Mouse (Mus musculus) ovary, adult 2 months (tissue): Measurements from ENCODE around the gene Scnn1a. TPM values are rescaled to one million over a fixed set of nuclear protein-coding genes. Genes with fewer than 3 reads are reported as not detected.

Experiments
- polyA plus RNA-seq: library from polyadenylated mRNA; depleted of rRNA; stranded (reverse); fragments of >200 nt; gene quantifications from 2 replicates; pipeline ENCODE4 v1.2.3, GENCODE M21; 2012; rRNA removed

Gene Scnn1a
- polyA plus RNA-seq = 3.1 and 4.0 TPM in 2 replicates

DNA sequence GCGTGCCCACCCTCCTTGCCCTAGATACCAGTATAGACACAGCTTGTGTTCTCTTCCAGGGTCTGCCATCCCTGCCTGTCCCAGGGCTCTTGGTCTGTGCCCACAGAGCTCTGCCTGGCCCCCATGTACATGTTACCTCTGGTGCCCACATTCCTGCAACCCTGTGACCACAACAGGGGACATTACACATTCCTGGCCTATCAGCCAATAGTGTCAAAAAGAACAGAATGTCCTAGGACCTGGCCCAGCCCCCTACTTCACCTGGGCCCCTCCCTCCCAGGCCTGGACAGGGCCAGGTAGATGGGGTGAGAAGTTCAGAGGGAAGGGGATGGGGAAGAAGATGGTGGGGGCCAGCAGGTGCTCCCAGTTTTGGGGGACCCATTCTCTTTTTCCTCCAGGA is at the start of gene Scnn1a:
Gene Scnn1a, plus strand, starts transcription at position 337 of the 400 bp plus-strand sequence.

GRCm38 (mm10) chr6:125285890-125286289 is 34.6 kb upstream of the Scnn1a start, which contains the start of gene Tuba3a:
Gene Tuba3a, minus strand, starts transcription at chr6:125286042.

DNA sequence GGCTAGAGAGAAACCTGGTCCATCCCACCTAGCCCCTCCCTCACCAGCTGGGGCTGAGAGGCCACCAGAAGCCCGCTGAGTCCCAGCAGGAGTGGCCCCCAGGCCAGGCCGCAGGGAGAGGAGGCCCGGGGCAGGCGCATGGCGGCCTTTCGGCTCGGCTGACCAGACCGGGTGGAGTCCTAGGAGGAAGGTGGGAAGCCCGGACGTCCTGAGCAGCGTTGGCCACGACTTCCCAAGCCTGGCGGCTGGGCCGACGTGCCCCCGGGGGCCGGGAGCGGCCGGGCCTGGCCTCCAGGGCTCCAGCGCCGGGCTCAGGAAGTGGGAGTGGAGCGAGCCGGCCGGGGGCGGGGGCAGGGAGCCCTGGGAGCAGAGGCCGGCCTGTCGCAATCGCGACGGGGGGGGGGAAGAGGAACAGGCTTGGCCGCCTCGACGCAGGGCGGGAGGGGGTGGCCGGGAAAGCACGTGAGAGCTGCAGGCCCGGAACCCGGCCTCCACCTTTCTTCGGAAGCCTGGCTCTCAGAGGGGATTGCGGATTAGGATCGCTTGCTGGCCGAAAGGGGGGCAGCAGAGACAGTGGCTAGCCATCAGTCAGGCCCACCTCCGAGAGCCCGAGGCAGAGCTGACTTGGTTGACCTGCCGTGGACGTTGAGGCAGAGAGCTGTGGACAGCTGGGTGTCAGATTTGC is 6.8 kb upstream of the Scnn1a start, which contains the start of gene Ltbr:
Gene Ltbr, minus strand, starts transcription at position 340 of the 685 bp plus-strand sequence.

DNA sequence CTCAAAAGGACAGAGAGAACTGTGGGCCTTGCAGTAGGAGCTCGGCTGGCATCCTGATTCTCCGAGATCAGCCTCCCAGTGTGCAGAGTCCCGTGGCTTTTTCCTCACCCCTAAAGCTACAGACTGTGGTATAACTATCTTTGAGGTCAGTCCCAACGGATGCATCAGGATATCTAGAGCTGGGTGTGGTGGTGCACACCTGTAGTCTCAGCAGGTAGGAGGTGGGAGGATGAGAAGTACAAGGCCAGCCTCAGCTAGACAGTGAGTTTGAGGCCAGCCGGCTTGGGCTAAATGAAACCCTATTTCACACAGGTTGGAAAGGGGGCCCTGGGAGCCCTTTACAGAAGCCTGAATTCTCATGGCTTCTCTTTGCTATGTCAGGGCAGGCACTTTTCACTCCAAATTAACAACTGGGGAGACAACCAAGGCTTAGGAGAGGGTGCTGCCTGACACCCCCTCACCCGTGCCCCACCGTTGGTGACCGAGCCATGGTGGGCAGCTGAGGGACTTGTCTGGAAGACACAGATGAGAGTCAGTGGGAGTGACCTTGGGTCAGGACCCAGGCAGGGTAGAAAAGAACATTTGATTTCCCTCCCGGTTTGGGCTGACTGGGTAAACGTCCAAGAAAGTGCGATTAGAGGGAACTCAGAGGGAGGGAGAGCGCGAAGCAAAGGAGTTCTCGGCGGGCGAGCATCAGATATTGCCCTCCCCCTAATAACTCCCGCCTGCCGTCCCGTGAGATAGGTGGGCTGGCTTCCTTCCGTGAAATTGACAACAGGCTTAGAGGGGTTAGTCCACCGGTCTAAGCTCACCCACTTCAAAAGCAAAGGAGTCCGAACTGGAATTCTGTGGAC is 28.5 kb downstream of the Scnn1a start, which contains the start of gene Tnfrsf1a:
Gene Tnfrsf1a, plus strand, starts transcription at position 642 of the 854 bp plus-strand sequence.

GRCm38 (mm10) chr6:125380372-125381360 is 60.2 kb downstream of the Scnn1a start, which contains the start of gene Plekhg6:
Gene Plekhg6, minus strand, starts transcription at chr6:125380793.

Other genes starting within 250 kb of the Scnn1a start
- gene Chd4, start 224.7 kb upstream of the Scnn1a start, polyA plus RNA-seq = 118 and 161 TPM in 2 replicates
- 20.9 and 24.3 TPM in 2 replicates for gene Nop2, start 188.8 kb upstream of the Scnn1a start, polyA plus RNA-seq
- gene Iffo1, start 175.4 kb upstream of the Scnn1a start, polyA plus RNA-seq = 52.0 and 67.4 TPM in 2 replicates
- 2,908 and 2,970 TPM in 2 replicates for gene Gapdh, start 154.2 kb upstream of the Scnn1a start, polyA plus RNA-seq
- gene Ncapd2, start 129.0 kb upstream of the Scnn1a start, polyA plus RNA-seq = 65.1 and 85.6 TPM in 2 replicates
- 49.6 and 65.4 TPM in 2 replicates for gene Mrpl51, start 128.9 kb upstream of the Scnn1a start, polyA plus RNA-seq
- gene Vamp1, start 105.1 kb upstream of the Scnn1a start, polyA plus RNA-seq = 12.0 and 13.6 TPM in 2 replicates
- 11.3 and 16.8 TPM in 2 replicates for gene Tapbpl, start 88.8 kb upstream of the Scnn1a start, polyA plus RNA-seq
- 0.50 and 0.63 TPM in 2 replicates for gene Cd27, start 83.6 kb upstream of the Scnn1a start, polyA plus RNA-seq
- 6.7 and 7.2 TPM in 2 replicates for gene Tuba3a, start 34.6 kb upstream of the Scnn1a start, polyA plus RNA-seq
- 126 and 139 TPM in 2 replicates for gene Ltbr, start 6.8 kb upstream of the Scnn1a start, polyA plus RNA-seq
- gene Tnfrsf1a, start 28.7 kb downstream of the Scnn1a start, polyA plus RNA-seq = 181 and 196 TPM in 2 replicates
- 1.4 and 1.6 TPM in 2 replicates for gene Plekhg6, start 60.1 kb downstream of the Scnn1a start, polyA plus RNA-seq
- gene Cd9, start 174.1 kb downstream of the Scnn1a start, polyA plus RNA-seq = 135 and 192 TPM in 2 replicates
- 61.8 and 68.9 TPM in 2 replicates for gene Vwf, start 226.1 kb downstream of the Scnn1a start, polyA plus RNA-seq